Mouse (Mus musculus) brain, embryonic 14.5 days (tissue): ENCODE data around the gene Ttpal.

Experiments
- CTCF ChIP-seq: fragments of 200-500 bp; IDR thresholded peaks from 2 replicates; pipeline ENCODE4 v1.5.1; 2012; ENCODE audit warnings: inconsistent platforms, mild to moderate bottlenecking, moderate library complexity, borderline replicate concordance; ENCODE audit not compliant: insufficient read depth, insufficient read length; ENCODE audit errors: extremely low read depth
- POLR2A ChIP-seq: fragments of 200-500 bp; IDR thresholded peaks from 2 replicates; pipeline ENCODE4 v1.6.1; 2012; ENCODE audit warnings: mild to moderate bottlenecking, inconsistent platforms, borderline replicate concordance; ENCODE audit not compliant: poor library complexity, insufficient read depth, insufficient read length, severe bottlenecking; ENCODE audit errors: extremely low read depth

GRCm38 (mm10) chr2:163657975-163658886 is 56.1 kb downstream of the Ttpal start, which contains the start of gene Pkig:
- TF ChIP-seq CTCF (no peak), POLR2A (peak; percentile 75; the same call in 1 of the 2 replicates)
